Mouse (Mus musculus) G1E (cell line): Measurements from ENCODE around the gene Narfl. TPM values are rescaled to one million over a fixed set of nuclear protein-coding genes. Genes with fewer than 3 reads are reported as not detected.

ENCODE experiments used
- ATAC-seq: 2 replicates; pipeline ENCODE4 v1.8.0; 2016; ENCODE audit warnings: mild to moderate bottlenecking; ENCODE audit not compliant: insufficient number of reproducible peaks, poor library complexity, low FRiP score, severe bottlenecking; ENCODE audit errors: extremely low read depth
- DNase-seq: peaks from one replicate; pipeline ENCODE4 v3.0.0; 2012; ENCODE audit warnings: low spot score
- H3K27me3 ChIP-seq: 2 replicates; pipeline ENCODE4 v1.6.1; 2012; ENCODE audit warnings: mild to moderate bottlenecking, low read length, inconsistent platforms; ENCODE audit not compliant: insufficient read depth
- H3K36me3 ChIP-seq: replicated peaks from 2 replicates; pipeline ENCODE3; 2012; ENCODE audit warnings: mild to moderate bottlenecking, inconsistent platforms
- H3K4me1 ChIP-seq: 2 replicates; pipeline ENCODE4 v1.6.1; 2012; ENCODE audit warnings: low read depth, low read length, inconsistent platforms, mixed read lengths; ENCODE audit not compliant: insufficient read depth
- H3K4me3 ChIP-seq: 2 replicates; pipeline ENCODE4 v1.5.1; 2012; ENCODE audit warnings: low read depth, mild to moderate bottlenecking, inconsistent platforms, low read length, moderate library complexity, mixed read lengths
- H3K9me3 ChIP-seq: replicated peaks from 2 replicates; pipeline ENCODE4 v1.6.1; 2012; ENCODE audit warnings: inconsistent platforms
- CTCF ChIP-seq: IDR thresholded peaks from 2 replicates; pipeline ENCODE4 v1.5.1; 2012; ENCODE audit warnings: low read depth, low read length, inconsistent platforms, mixed read lengths
- GATA1 ChIP-seq: IDR thresholded peaks from 2 replicates; pipeline ENCODE4 v1.6.1; 2012; ENCODE audit warnings: borderline replicate concordance, low read length, inconsistent platforms, mixed read lengths
- GATA2 ChIP-seq: IDR thresholded peaks from 2 replicates; pipeline ENCODE4 v1.6.1; 2012; ENCODE audit warnings: low read depth, low read length, inconsistent platforms, borderline replicate concordance
- POLR2AphosphoS5 ChIP-seq: IDR thresholded peaks from 2 replicates; pipeline ENCODE4 v1.6.1; 2012; ENCODE audit warnings: low read depth, low read length, inconsistent platforms; ENCODE audit not compliant: insufficient replicate concordance
- TAL1 ChIP-seq: conservative IDR thresholded peaks from 2 replicates; pipeline ENCODE4 v1.6.1; 2012; ENCODE audit warnings: low read depth, low read length, inconsistent platforms, mixed read lengths
- polyA plus RNA-seq: library from polyadenylated mRNA; stranded (reverse); fragments of >175 nt; gene quantifications from 2 replicates; pipeline ENCODE4 v1.2.3, GENCODE M21; 2012
- total RNA-seq, 2 experiments: library from RNA; stranded (forward) in 1 of 2; stranded (reverse) in 1 of 2; fragments of 200-1000 nt in 1 of 2; fragments of >200 nt in 1 of 2; fragmentation: Nextera tagmentation in 1 of 2; gene quantifications; 2 replicates each; pipeline ENCODE4 v1.2.3; 2014 to 2017

The Narfl gene
- total and polyA plus RNA-seq, 3 experiments, result 17.6 to 28.4 (median 22.3) TPM

GRCm38 (mm10) chr17:25825984-25826570 lies 52.5 kb downstream of the Narfl start:
- Histone ChIP-seq H3K27me3 (no peaks in the 10 kb centered on the region), H3K4me3 (peak overlapping the region; percentile 9; the same call in 1 of the 2 replicates), H3K9me3 (no peaks in the 10 kb centered on the region), H3K36me3 (peaks cover 71% of the 10 kb centered on the region), H3K4me1 (peaks cover 76% of the 10 kb centered on the region)
- ATAC-seq, result no peak
- DNase-seq, result no peak
- TF ChIP-seq GATA2 (no peak), TAL1 (no peak), POLR2AphosphoS5 (no peak), GATA1 (no peak), CTCF (no peak)

GRCm38 (mm10) chr17:25827011-25827410 lies 53.4 kb downstream of the Narfl start:
- no peak overlapping the region for H3K4me3 ChIP-seq

GRCm38 (mm10) chr17:25827546-25828222 lies 54.1 kb downstream of the Narfl start:
- Histone ChIP-seq H3K27me3 (no peaks in the 10 kb centered on the region), H3K4me3 (peak overlapping the region; percentile 21; the same call in 1 of the 2 replicates), H3K4me1 (peaks cover 84% of the 10 kb centered on the region), H3K36me3 (peaks cover 81% of the 10 kb centered on the region), H3K9me3 (no peaks in the 10 kb centered on the region)
- DNase-seq (no peak), ATAC-seq (no peak)
- no peak for TF ChIP-seq TAL1
- no peak for TF ChIP-seq GATA2
- no peak for TF ChIP-seq CTCF
- no peak for TF ChIP-seq GATA1
- no peak for TF ChIP-seq POLR2AphosphoS5

More at GRCm38 (mm10) chr17:25827011-25827410, 53.4 kb downstream of the Narfl start:
- ATAC-seq (no peak), DNase-seq (no peak)
- H3K9me3 ChIP-seq, result no peaks in the 10 kb centered on the region
- H3K27me3 ChIP-seq, result no peaks in the 10 kb centered on the region
- peaks cover 85% of the 10 kb centered on the region for H3K4me1 ChIP-seq
- no peak for TF ChIP-seq POLR2AphosphoS5
- peaks cover 80% of the 10 kb centered on the region for H3K36me3 ChIP-seq

GRCm38 (mm10) chr17:25828223-25828594 lies 54.6 kb downstream of the Narfl start:
- Histone ChIP-seq H3K9me3 (no peaks in the 10 kb centered on the region), H3K27me3 (no peaks in the 10 kb centered on the region), H3K36me3 (peaks cover 81% of the 10 kb centered on the region), H3K4me1 (peaks cover 81% of the 10 kb centered on the region), H3K4me3 (no peak overlapping the region; the same call in 1 of the 2 replicates)
- no peak for ATAC-seq
- TF ChIP-seq TAL1 (no peak), POLR2AphosphoS5 (peak; percentile 33; the same call in 1 of the 2 replicates)
- no peak for DNase-seq

GRCm38 (mm10) chr17:25828712-25829557 lies 55.4 kb downstream of the Narfl start, which contains the start of gene Jmjd8:
Jmjd8 (plus strand) TSS chr17:25828867.
- TF ChIP-seq POLR2AphosphoS5 (no peak; the same call in 1 of the 2 replicates), TAL1 (no peak), GATA1 (no peak), CTCF (no peak)
- H3K27me3 ChIP-seq, result no peaks in the 10 kb centered on the region
- H3K9me3 ChIP-seq, result no peaks in the 10 kb centered on the region
- peak within 1 kb of the TSS; percentile 21; the same call in 1 of the 2 replicates for H3K4me3 ChIP-seq
- H3K4me1 ChIP-seq, result peaks cover 84% of the 10 kb centered on the region
- no peak for DNase-seq
- H3K36me3 ChIP-seq, result peaks cover 84% of the 10 kb centered on the region
- ATAC-seq, result no peak

- TF ChIP-seq GATA2, result no peak
- TF ChIP-seq GATA1, result no peak
- TF ChIP-seq CTCF, result no peak
- TF ChIP-seq POLR2AphosphoS5, result no peak
- TF ChIP-seq TAL1, result no peak
Observed at GRCm38 (mm10) chr17:25829558-25830017, 56.0 kb downstream of the Narfl start.

More at GRCm38 (mm10) chr17:25829558-25830017, 56.0 kb downstream of the Narfl start:
- DNase-seq (no peak), ATAC-seq (no peak)
- Histone ChIP-seq H3K27me3 (no peaks in the 10 kb centered on the region), H3K36me3 (peaks cover 85% of the 10 kb centered on the region), H3K4me1 (peaks cover 84% of the 10 kb centered on the region), H3K4me3 (no peak overlapping the region), H3K9me3 (no peaks in the 10 kb centered on the region)
